8 mouse cellular contexts compared by ENCODE assay signal in genomic region chr10:39170181-39170580, GRCm38 (mm10). TPM values are rescaled to one million over a fixed set of nuclear protein-coding genes. Genes with fewer than 3 reads are reported as not detected.
DNase-seq lines count a peak whose midpoint lies in the region; ATAC-seq and TF ChIP-seq lines count a peak whose summit lies in the region.

No protein-coding gene starts in this region.

- no peak overlapping the region for H3K27ac ChIP-seq in MEL (ENCODE audit: control insufficient read depth, low read depth, low read length)
- no peak overlapping the region for H3K27ac ChIP-seq in forebrain, embryonic 10.5 days
- H3K27ac ChIP-seq in hindbrain, embryonic 13.5 days = peak overlapping the region; percentile 56

- H3K4me2 ChIP-seq in hindbrain, embryonic 13.5 days = peak overlapping the region; percentile 64

- peak; percentile 59 to 79 (median 69) for TF ChIP-seq CTCF in MEL (IDR thresholded peaks at IDR 0.05 in 2 of 3, conservative IDR thresholded peaks at IDR 0.05 in 1 of 3; ENCODE audit: control insufficient read depth in 1 of 3, insufficient read depth in 1 of 3, low read depth in 2 of 3, low read length in 3 of 3, poor library complexity in 1 of 3, severe bottlenecking in 1 of 3)

- H3K9me3 ChIP-seq in MEL (replicated peaks; ENCODE audit: insufficient read depth, low read length) = no peaks in the 10 kb centered on the region
- no peaks in the 10 kb centered on the region for H3K9me3 ChIP-seq in forebrain, embryonic 10.5 days
- no peaks in the 10 kb centered on the region for H3K9me3 ChIP-seq in hindbrain, embryonic 13.5 days

- DNase-seq in MEL (ENCODE audit: low read depth, low spot score) = peak; percentile 58
- DNase-seq in brain, embryonic 18.5 days (ENCODE audit: low read depth, low spot score) = peak; percentile 60
- DNase-seq in forebrain, embryonic 10.5 days (ENCODE audit: extremely low spot score, low spot score) = peak; percentile 73
- peak; percentile 73 to 80 for DNase-seq in left cerebral cortex, adult 18-20 months (ENCODE audit: low spot score in 2 of 2)
- DNase-seq in right cerebral cortex, postnatal 36 days (ENCODE audit: low spot score in 2 of 2) = peak; percentile 56 to 64
- peak; percentile 46 to 67 for DNase-seq in urinary bladder, postnatal 36 days (ENCODE audit: low spot score in 2 of 2)

- no peaks in the 10 kb centered on the region for H3K79me2 ChIP-seq in MEL (ENCODE audit: control insufficient read depth, insufficient read depth, low read length, poor library complexity)

- H3K4me3 ChIP-seq in MEL (ENCODE audit: control insufficient read depth in 1 of 2, insufficient read depth in 1 of 2, low read depth in 2 of 2, low read length in 2 of 2) = no peak overlapping the region
- H3K4me3 ChIP-seq in forebrain, embryonic 10.5 days = peak overlapping the region; percentile 26
- no peak overlapping the region for H3K4me3 ChIP-seq in hindbrain, embryonic 13.5 days

- no peak overlapping the region for H3K9ac ChIP-seq in MEL (ENCODE audit: control insufficient read depth, low read depth, low read length, poor library complexity, severe bottlenecking)
- peak overlapping the region; percentile 19; the same call in 1 of the 2 replicates for H3K9ac ChIP-seq in hindbrain, embryonic 13.5 days

- TF ChIP-seq POLR2A in MEL (IDR thresholded peaks at IDR 0.05; ENCODE audit: control insufficient read depth in 1 of 2, insufficient read depth in 1 of 2, low read depth in 1 of 2, low read length in 2 of 2, poor library complexity in 1 of 2) = no peak

- TF ChIP-seq EP300 in MEL (IDR thresholded peaks at IDR 0.05; ENCODE audit: low read depth in 1 of 2, low read length in 2 of 2) = no peak

- no peaks in the 10 kb centered on the region for H3K36me3 ChIP-seq in MEL (ENCODE audit: control insufficient read depth in 1 of 2, insufficient read depth in 2 of 2, low read length in 2 of 2)
- no peaks in the 10 kb centered on the region for H3K36me3 ChIP-seq in forebrain, embryonic 10.5 days (replicated peaks)
- no peaks in the 10 kb centered on the region for H3K36me3 ChIP-seq in hindbrain, embryonic 13.5 days

- peaks cover 0 to 4% of the 10 kb centered on the region in 2 experiments; a peak in 1 of 4 replicates for H3K4me1 ChIP-seq in MEL (ENCODE audit: control insufficient read depth in 1 of 2, insufficient read depth in 2 of 2, low read length in 2 of 2)
- peaks cover 57% of the 10 kb centered on the region for H3K4me1 ChIP-seq in forebrain, embryonic 10.5 days
- peaks cover 57% of the 10 kb centered on the region for H3K4me1 ChIP-seq in hindbrain, embryonic 13.5 days (replicated peaks)

- H3K27me3 ChIP-seq in MEL (ENCODE audit: control insufficient read depth in 1 of 2, insufficient read depth in 2 of 2, low read length in 2 of 2) = no peaks in the 10 kb centered on the region
- H3K27me3 ChIP-seq in forebrain, embryonic 10.5 days (ENCODE audit: poor library complexity, severe bottlenecking) = peaks cover 54% of the 10 kb centered on the region
- no peaks in the 10 kb centered on the region for H3K27me3 ChIP-seq in hindbrain, embryonic 13.5 days

- TF ChIP-seq RAD21 in MEL (IDR thresholded peaks at IDR 0.05; ENCODE audit: low read depth, low read length) = peak; percentile 39

- ATAC-seq in hindbrain, embryonic 13.5 days (ENCODE audit: low FRiP score) = peak; percentile 5; the same call in 1 of the 2 replicates
- ATAC-seq in megakaryocyte, adult 5-6 weeks (ENCODE audit: poor library complexity, severe bottlenecking) = peak; percentile 27; the same call in 1 of the 2 replicates

- 8% methylated on average over 8 of the region's 8 CpGs for WGBS in forebrain, embryonic 10.5 days
- WGBS in hindbrain, embryonic 13.5 days = 6% methylated on average over 8 of the region's 8 CpGs

TF ChIP-seq in MEL, 35 proteins besides CTCF, POLR2A, EP300 and RAD21:
- TF ChIP-seq SMC3 (IDR thresholded peaks at IDR 0.05; ENCODE audit: low read depth, low read length) = peak; percentile 39
- no peak for TF ChIP-seq RCOR1 (IDR thresholded peaks at IDR 0.05; ENCODE audit: low read depth, low read length)
- TF ChIP-seq MAZ (IDR thresholded peaks at IDR 0.05; ENCODE audit: low read depth, low read length) = no peak
- no peak for TF ChIP-seq ETS1 (IDR thresholded peaks at IDR 0.05; ENCODE audit: low read depth, low read length)
- TF ChIP-seq NELFE (IDR thresholded peaks at IDR 0.05; ENCODE audit: low read depth, low read length) = no peak
- no peak for TF ChIP-seq NRF1 (IDR thresholded peaks at IDR 0.05; ENCODE audit: insufficient read depth, low read depth, low read length, poor library complexity, severe bottlenecking)

RNA-seq across cellular contexts. Expression of gene Ccn6, which starts 6.6 kb away (rescaled TPM):
- total RNA-seq in MEL (2012; rRNA removed) = not detected in 2 replicates
- polyA plus RNA-seq in MEL (2012; ENCODE audit: insufficient read depth in 1 of 2, insufficient read length in 2 of 2, low read depth in 1 of 2, low replicate concordance in 2 of 2, missing spikeins in 1 of 2) = under 1 TPM in 1 of 2 experiments, not detected in 1; 0.43 TPM
- 0.17 and 0.22 TPM in 2 replicates for polyA plus RNA-seq in forebrain, embryonic 10.5 days (2016; fragmentation: Nextera tagmentation; extraction: Ambion mirVana)
- 0.41 and 0.44 TPM in 2 replicates for polyA plus RNA-seq in hindbrain, embryonic 13.5 days (2015; fragmentation: Nextera tagmentation; extraction: Ambion mirVana)
- total RNA-seq in left cerebral cortex, adult 18-20 months (2021) = under 1 TPM; 0.23 to 0.60 TPM
- not detected in 2 replicates for total RNA-seq in megakaryocyte, adult 5-6 weeks (2015)
- total RNA-seq in megakaryocyte, adult 5-6 weeks (2017) = not detected in 2 replicates

RNA-seq across cellular contexts. Expression of gene Tube1, which starts 36.4 kb away (rescaled TPM):
- 2.5 TPM in 2 replicates for total RNA-seq in MEL (2012; rRNA removed)
- 1 to 10 TPM in 1 of 2 experiments, not detected in 1; 7.2 TPM for polyA plus RNA-seq in MEL (2012; ENCODE audit: insufficient read depth in 1 of 2, insufficient read length in 2 of 2, low read depth in 1 of 2, low replicate concordance in 2 of 2, missing spikeins in 1 of 2)
- polyA plus RNA-seq in forebrain, embryonic 10.5 days (2016; fragmentation: Nextera tagmentation; extraction: Ambion mirVana) = 25.4 and 29.2 TPM in 2 replicates
- 9.6 and 10.4 TPM in 2 replicates for polyA plus RNA-seq in hindbrain, embryonic 13.5 days (2015; fragmentation: Nextera tagmentation; extraction: Ambion mirVana)
- 1 to 10 TPM; 2.5 to 3.0 TPM for total RNA-seq in left cerebral cortex, adult 18-20 months (2021)
- 10.5 and 12.4 TPM in 2 replicates for total RNA-seq in megakaryocyte, adult 5-6 weeks (2015)
- 9.8 and 13.9 TPM in 2 replicates for total RNA-seq in megakaryocyte, adult 5-6 weeks (2017)

RNA-seq across cellular contexts. Expression of gene Fam229b, which starts 36.5 kb away (rescaled TPM):
- total RNA-seq in MEL (2012; rRNA removed) = 0.46 and 1.2 TPM in 2 replicates
- 1 to 10 TPM in 1 of 2 experiments, not detected in 1; 1.5 TPM for polyA plus RNA-seq in MEL (2012; ENCODE audit: insufficient read depth in 1 of 2, insufficient read length in 2 of 2, low read depth in 1 of 2, low replicate concordance in 2 of 2, missing spikeins in 1 of 2)
- 13.0 and 14.3 TPM in 2 replicates for polyA plus RNA-seq in forebrain, embryonic 10.5 days (2016; fragmentation: Nextera tagmentation; extraction: Ambion mirVana)
- 32.7 and 34.8 TPM in 2 replicates for polyA plus RNA-seq in hindbrain, embryonic 13.5 days (2015; fragmentation: Nextera tagmentation; extraction: Ambion mirVana)
- total RNA-seq in left cerebral cortex, adult 18-20 months (2021) = 10 to 100 TPM; 14.5 to 14.7 TPM
- total RNA-seq in megakaryocyte, adult 5-6 weeks (2015) = 0.57 and 1.9 TPM in 2 replicates
- total RNA-seq in megakaryocyte, adult 5-6 weeks (2017) = not detected in 2 replicates
